Mouse (Mus musculus) layer of hippocampus, adult 8-10 months (tissue): ENCODE measurements at regions not wholly inside any gene's neighbourhood (a gene's known extent, or its start where the extent isn't known, plus 50 kb on each side); places are given as distances from the start of the nearest gene placed in this dataset.

Experiments used
- DNase-seq, 2 experiments: peaks; one replicate each; pipeline ENCODE4 v3.0.0; 2022; ENCODE audit warnings: low spot score in 2 of 2

DNA sequence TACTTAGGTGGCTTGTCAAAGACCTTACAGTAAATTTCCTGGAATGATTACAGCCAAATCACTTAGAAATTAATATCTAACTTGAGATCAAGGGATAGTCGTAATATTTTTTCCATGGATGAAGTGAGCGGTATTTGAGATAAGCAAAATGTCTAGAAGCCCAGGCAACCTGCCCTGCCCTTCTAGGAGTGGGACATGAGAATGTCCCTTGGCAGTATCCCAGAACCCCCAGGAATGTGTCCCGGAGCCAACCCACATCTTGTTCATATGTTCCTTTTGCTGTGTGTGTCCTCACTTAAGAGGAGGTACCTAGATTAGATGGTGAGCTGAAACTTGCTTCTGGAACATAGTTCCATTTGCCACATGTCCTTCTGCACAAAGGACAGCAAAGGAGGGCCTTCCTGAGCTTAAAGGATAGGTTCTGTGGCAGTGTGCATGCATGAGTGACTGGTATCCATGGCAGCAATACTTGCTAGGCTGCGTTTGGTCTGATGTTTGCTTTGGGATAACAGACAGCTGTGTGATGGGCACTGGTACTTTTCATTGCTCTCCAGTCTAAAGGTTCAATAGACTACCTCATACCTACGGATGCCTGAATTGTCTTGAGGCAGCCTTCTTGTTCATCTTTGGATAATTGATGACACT lies 231.0 kb upstream of the Krr1 start:
- DNase-seq, result no peak

DNA sequence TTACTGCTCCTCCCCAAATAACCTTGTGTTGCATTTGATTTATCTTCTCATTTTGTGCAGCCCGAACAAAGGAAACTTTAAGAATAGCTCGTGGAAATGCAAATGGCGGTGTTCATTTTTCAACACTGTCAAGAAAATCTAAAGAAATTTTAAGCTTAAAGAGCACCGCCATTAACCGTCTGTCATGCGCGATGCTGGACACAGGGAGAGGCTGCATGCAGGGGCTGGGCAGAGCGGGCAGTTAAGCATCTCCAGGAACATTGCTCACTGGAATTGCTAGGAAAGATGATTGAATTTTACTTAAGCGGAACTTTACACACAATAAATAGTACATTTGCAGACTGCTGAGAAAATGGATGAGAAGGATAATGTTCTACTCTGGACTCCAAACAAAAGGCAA lies 229.2 kb upstream of the Krr1 start:
- no peak for DNase-seq

GRCm38 (mm10) chr10:111745116-111745515 lies 227.3 kb upstream of the Krr1 start:
- DNase-seq, result no peak

DNA sequence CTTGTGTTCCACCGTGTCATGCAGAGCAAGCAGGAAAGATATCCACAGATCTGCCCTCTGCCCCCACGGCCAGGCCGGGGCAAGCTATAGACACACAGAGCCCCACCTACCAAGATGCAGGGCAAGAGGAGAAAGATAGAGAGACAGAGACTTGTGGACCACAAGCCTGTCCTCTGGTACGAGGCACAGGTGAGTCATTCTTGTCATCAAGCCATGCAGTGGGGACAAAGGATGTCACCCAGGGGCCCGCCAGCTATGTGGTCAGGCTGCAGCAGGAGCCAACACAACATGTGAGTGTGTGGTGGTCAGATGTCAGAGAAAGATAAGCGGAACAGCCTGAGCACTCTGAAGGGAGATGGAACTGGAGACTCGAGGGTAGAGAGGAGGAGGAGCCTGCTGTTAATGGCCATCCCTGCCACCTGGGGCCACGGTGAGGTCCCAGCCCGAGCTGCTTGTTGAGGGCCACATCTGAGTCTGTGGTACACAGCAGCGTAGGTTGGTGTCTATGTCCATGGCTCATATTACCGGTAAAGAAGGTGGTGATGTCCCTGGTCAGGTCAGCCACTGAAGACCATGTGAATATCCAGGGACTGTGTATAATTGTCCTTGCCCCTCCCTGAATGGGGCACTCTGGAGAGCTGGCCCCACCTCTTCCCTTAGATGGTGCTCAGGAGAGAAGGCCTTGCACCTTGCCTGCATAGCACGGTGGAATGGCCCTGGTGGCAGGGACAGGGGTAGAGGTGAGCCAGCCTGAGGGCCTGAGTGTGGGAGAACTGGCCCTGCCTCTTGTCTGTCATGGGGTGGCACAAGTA lies 226.2 kb upstream of the Krr1 start:
- DNase-seq, result no peak

DNA sequence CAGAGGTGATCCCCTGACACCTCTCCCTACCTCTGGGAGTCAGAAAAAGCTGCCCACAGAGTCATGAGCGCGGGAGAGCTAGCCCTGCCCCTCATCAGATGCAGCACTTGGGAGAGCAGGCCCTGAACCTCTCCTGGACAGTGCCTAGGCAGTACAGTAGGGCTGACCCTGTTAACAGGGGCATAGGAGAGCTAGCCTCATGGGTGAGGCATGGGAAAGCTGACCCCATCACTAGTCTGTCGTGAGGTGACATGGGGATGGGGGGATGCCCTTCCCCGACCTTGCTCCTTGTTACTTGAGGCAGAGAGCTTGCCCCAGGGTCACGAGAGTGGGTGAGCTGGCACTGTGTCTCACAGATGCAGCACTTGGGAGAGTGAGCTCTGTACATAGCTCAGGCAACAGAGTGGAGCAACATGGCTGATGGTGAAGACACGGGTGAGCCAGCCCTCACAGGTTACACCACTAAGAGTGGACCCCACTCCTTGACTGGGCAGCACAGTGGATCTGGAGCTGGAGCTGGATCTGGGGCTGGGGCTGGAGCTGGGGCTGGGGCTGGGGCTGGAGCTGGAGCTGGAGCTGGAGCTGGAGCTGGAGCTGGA lies 225.5 kb upstream of the Krr1 start:
- DNase-seq, result no peak

DNA sequence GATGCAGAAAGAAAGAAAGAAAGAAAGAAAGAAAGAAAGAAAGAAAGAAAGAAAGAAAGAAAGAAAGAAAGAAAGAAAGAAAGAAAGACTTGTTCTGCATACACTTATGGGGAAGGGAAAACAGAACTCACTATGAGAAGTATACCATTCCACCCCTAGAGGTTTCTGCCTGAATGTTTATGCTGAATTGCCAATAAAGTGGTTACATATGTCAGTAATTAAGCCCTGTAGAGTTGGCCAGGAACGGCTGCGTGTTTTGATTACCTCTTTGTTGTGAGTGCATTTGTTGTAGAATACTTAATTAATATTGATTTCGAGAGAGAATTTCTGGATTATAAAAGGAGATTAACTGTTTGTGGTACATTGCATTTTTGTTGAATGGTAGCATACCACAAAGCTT lies 224.0 kb upstream of the Krr1 start:
- DNase-seq, result no peak

DNA sequence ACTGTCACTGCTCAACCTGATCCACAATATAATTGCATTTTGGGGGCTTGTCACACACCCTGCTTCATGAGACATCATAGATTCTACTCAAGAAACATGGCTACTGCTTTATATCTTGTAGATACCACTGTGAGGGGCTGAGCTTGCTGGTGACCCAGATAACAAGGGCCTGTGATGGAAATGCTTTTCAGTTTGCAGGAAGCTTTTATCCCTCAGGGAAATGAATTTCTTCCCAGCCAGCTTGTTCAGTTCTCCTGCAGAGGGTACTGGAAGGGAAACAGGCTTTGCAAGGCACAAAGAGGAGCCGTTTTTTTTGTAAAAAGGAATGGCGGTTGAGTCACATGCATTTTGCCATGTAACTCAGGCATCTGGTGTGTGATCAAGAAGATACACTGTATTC lies 218.8 kb upstream of the Krr1 start:
- DNase-seq, result no peak

- DNase-seq, result no peak
Measured at GRCm38 (mm10) chr10:111755964-111756363, 216.5 kb upstream of the Krr1 start.

DNA sequence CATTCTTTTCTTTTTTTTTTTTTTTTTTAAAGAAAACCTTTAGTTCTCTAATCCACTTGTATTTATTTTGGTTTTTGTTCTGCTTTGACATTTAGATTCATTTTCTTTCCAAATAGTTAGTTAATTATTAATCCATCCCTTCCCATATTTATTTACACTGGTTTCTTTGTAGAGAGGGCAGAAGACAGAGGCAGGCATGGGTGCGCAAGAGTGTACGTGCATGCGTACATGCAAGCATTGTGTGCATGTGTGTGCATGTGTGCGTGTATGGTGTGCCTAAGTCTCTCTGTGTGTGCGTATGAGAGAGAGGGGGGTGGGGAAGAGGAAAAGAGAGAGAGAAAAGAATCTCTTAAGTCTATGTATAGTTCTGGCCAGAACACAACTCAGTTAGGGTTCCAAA lies 215.9 kb upstream of the Krr1 start:
- DNase-seq, result no peak

DNA sequence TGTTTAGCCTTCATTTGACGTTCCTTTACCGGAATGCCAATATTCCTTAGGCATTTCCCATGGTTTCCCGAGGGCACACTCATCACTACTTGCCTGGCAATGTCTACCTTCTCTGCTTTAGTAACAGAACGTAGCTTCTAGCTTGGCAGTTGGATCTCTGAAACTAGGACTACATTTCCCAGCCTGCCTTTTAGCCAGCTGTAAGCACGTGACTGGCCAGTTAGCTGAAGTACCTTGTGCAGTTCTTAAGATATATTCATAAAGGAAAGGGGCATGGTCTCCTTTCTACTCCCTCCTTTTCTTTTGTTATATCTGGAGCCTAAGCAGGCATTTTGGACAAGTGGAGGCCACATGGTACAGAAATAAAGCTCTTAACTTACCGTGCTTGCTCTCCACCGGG lies 214.8 kb upstream of the Krr1 start:
- no peak for DNase-seq

DNA sequence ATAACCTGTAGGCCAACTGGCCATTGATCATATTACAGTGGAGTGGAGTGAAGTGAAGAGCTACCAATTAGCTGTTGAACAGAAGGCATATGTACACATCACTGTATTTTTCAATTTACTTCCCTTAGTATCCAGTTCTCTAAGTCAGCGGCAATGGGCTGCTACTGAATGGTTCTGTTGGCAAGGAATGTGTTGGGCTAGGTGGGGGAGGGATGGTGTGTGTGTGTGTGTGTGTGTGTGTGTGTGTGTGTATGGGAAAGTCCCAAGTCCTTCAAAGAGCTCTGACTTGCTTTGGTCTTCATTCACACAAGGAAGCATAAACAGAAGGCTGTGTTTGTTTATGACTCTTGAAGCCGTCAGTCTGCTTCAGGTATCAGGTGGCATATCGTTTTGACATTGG lies 213.0 kb upstream of the Krr1 start:
- no peak for DNase-seq

- DNase-seq, result no peak
Measured at GRCm38 (mm10) chr10:111762751-111763528, 209.5 kb upstream of the Krr1 start.

- DNase-seq, result peak in 1 of 2 experiments; percentile 25
Measured at GRCm38 (mm10) chr10:111767011-111767720, 205.3 kb upstream of the Krr1 start.

DNA sequence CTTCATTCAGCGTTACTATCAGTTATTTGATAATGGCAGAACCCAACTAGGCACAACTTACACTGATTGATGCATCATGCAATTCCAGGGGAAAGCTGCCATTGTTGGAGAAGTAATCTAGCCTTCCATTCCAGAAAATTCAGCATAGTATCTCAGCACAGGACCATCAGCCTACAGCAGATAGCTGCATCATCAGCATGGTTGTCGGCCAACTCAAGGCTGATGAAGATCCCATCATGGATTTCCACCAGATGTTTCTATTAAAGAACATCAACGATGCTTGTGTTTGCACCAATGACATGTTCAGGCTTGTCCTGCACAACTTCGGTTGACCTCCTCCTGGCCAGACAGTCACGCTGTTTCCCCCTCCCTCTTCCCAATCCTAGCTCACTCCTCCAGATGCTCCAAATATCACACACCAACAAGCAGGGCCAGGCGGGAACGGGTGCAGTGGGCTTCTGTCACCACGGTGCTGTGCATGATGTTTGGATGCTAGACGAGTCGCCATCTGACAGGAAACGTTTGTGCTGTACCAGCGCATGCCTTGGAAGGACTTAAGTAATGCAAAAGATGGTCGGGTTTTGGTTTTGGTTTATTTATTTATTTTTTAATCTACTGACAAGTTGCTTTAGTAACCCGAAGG lies 204.5 kb upstream of the Krr1 start:
- no peak for DNase-seq

GRCm38 (mm10) chr10:111769486-111770002 lies 202.9 kb upstream of the Krr1 start:
- DNase-seq, result no peak

DNA sequence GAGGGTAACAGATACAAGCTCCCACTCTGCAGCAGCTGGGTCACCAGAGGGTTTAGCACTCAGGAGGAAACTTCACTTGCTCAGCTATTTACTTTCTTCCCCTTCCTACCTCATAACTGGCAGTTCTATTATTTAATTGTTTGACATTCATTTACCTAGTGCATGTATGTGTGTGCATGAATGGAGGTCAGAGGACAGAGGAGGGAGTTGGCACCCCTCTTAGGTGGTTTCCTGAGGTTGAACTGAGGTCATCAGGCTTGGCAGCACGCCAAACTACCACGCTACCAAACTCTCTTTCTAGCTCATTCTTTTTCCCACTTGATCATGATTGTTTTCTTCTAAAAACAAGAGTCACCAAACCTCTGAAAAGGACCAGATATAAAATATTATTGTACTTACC lies 202.4 kb upstream of the Krr1 start:
- no peak for DNase-seq

GRCm38 (mm10) chr10:111771010-111771409 lies 201.5 kb upstream of the Krr1 start:
- DNase-seq, result no peak

- DNase-seq, result no peak
Measured at GRCm38 (mm10) chr10:111777559-111777958, 194.9 kb upstream of the Krr1 start.

DNA sequence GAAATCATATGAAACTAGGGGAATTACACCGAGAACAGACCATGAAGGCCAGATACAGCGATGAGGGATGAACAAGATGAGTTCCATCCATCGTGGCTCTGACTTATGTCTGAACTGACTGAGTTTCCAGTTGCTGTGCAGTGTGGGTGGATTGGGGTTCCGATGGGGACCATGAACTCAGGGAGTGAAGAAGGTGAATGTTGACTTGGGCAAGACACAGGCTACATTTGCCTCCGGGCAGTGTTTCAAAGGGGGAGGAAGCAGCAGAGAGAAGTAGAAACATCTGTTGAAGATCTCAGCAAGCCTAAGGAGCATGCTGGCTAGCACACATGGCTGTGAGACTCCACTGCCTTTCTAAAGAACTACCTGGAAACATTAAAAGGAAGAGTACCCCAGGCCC lies 194.4 kb upstream of the Krr1 start:
- no peak for DNase-seq

DNA sequence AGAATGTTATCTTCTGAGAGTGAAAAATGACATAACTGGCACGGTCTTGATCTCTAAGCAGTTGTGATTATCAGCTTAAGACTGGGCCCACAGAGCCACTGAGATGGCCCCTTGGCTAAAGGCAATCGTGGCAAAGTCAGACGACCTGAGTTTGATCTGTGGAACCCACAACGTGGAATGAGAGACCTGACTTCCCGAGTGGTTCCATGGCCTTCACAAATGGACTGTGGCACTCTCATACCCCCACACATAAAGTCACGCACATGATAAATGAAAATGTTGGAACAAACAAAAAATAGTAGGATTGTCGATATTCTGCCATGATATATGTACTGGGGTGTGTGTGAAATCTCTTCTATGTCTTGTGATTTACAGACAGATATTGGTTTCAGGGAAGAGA lies 192.5 kb upstream of the Krr1 start:
- DNase-seq, result no peak
